Mouse (Mus musculus) fat pad, adult 2 months (tissue): ENCODE data around the gene Ercc6l2.

Source experiments
- DNase-seq: peaks from one replicate; pipeline ENCODE4 v3.0.0-alpha.2; 2011; ENCODE audit warnings: low read depth, low spot score; ENCODE audit errors: extremely low read depth

Ercc6l2 gene

GRCm38 (mm10) chr13:63814746-63815681 is at the start of gene Ercc6l2:
Gene Ercc6l2, plus strand, starts transcription at chr13:63815240.
- DNase-seq: peak; percentile 76

- no peak for DNase-seq
These were observed 49.0 kb upstream of the Ercc6l2 start for GRCm38 (mm10) chr13:63766065-63766464.

GRCm38 (mm10) chr13:63771009-63771408 is 44.0 kb upstream of the Ercc6l2 start:
- no peak for DNase-seq

- DNase-seq: peak; percentile 77
These were observed 36.1 kb upstream of the Ercc6l2 start for GRCm38 (mm10) chr13:63778925-63779324.

- DNase-seq: peak; percentile 59
These were observed 35.4 kb upstream of the Ercc6l2 start for GRCm38 (mm10) chr13:63779376-63780291.

- DNase-seq: no peak
These were observed 22.7 kb upstream of the Ercc6l2 start for GRCm38 (mm10) chr13:63792234-63792831.

GRCm38 (mm10) chr13:63793345-63794308 is 21.4 kb upstream of the Ercc6l2 start:
- no peak for DNase-seq

- DNase-seq: peak; percentile 47
These were observed 16.4 kb upstream of the Ercc6l2 start for GRCm38 (mm10) chr13:63798677-63799076.

GRCm38 (mm10) chr13:63799940-63800339 is 15.1 kb upstream of the Ercc6l2 start:
- peak; percentile 25 for DNase-seq

GRCm38 (mm10) chr13:63801289-63801688 is 13.8 kb upstream of the Ercc6l2 start:
- DNase-seq: no peak

- DNase-seq: no peak
These were observed 7.8 kb upstream of the Ercc6l2 start for GRCm38 (mm10) chr13:63807233-63807632.

- no peak for DNase-seq
These were observed 7.1 kb upstream of the Ercc6l2 start for GRCm38 (mm10) chr13:63807979-63808378.

GRCm38 (mm10) chr13:63811477-63811876 is 3.6 kb upstream of the Ercc6l2 start:
- no peak for DNase-seq

- peak; percentile 5 for DNase-seq
These were observed 891 bp downstream of the Ercc6l2 start for GRCm38 (mm10) chr13:63815931-63816330.

GRCm38 (mm10) chr13:63845758-63846157 is 30.7 kb downstream of the Ercc6l2 start:
- no peak for DNase-seq

GRCm38 (mm10) chr13:63850308-63851011 is 35.4 kb downstream of the Ercc6l2 start:
- no peak for DNase-seq

GRCm38 (mm10) chr13:63872585-63873282 is 57.7 kb downstream of the Ercc6l2 start:
- DNase-seq: no peak

- no peak for DNase-seq
These were observed 62.1 kb downstream of the Ercc6l2 start for GRCm38 (mm10) chr13:63877138-63877537.
